Mouse (Mus musculus) erythroblast, embryonic 14.5 days (primary cell): ENCODE results near the gene Rnf31. TPM values are rescaled to one million over a fixed set of nuclear protein-coding genes. Genes with fewer than 3 reads are reported as not detected.
A peak's percentile ranks its signal among the peaks of the same experiment; 100 is the strongest.

Source experiments
- H3K27me3 ChIP-seq: 2 replicates; pipeline ENCODE4 v1.6.1; 2012; ENCODE audit warnings: inconsistent platforms; ENCODE audit not compliant: control insufficient read depth
- H3K36me3 ChIP-seq: 2 replicates; pipeline ENCODE4 v1.6.1; 2012; ENCODE audit warnings: mild to moderate bottlenecking, inconsistent platforms; ENCODE audit not compliant: control insufficient read depth
- H3K4me1 ChIP-seq: 2 replicates; pipeline ENCODE4 v1.6.1; 2012; ENCODE audit warnings: inconsistent platforms; ENCODE audit not compliant: control insufficient read depth
- H3K4me3 ChIP-seq: replicated peaks from 2 replicates; pipeline ENCODE3; 2012; ENCODE audit warnings: moderate library complexity, mild to moderate bottlenecking, inconsistent platforms
- H3K9me3 ChIP-seq: 2 replicates; pipeline ENCODE4 v1.6.1; 2012; ENCODE audit warnings: low read length, inconsistent platforms, mixed read lengths; ENCODE audit not compliant: control insufficient read depth
- GATA1 ChIP-seq: IDR thresholded peaks from 2 replicates; pipeline ENCODE4 v1.6.1; 2012; ENCODE audit warnings: low read length, inconsistent platforms, mixed read lengths
- TAL1 ChIP-seq: IDR thresholded peaks from 3 replicates; pipeline ENCODE4 v1.6.1; 2012; ENCODE audit warnings: low read length, inconsistent platforms, mixed read lengths
- polyA plus RNA-seq: library from polyadenylated mRNA; stranded (reverse); fragments of >175 nt; gene quantifications from 2 replicates; pipeline ENCODE4 v1.2.3, GENCODE M21; 2012

The Rnf31 gene
- polyA plus RNA-seq, 1 experiment = 0.86 TPM

- Histone ChIP-seq H3K4me1 (peaks cover 32% of the 10 kb centered on the region), H3K9me3 (no peaks in the 10 kb centered on the region), H3K36me3 (peaks cover 76% of the 10 kb centered on the region), H3K4me3 (no peak overlapping the region), H3K27me3 (no peaks in the 10 kb centered on the region)
- TF ChIP-seq GATA1 (no peak), TAL1 (no peak)
Measured at GRCm38 (mm10) chr14:55596036-55596690, 4.7 kb downstream of the Rnf31 start.

GRCm38 (mm10) chr14:55598521-55599390, 7.2 kb downstream of the Rnf31 start:
- Histone ChIP-seq H3K9me3 (no peaks in the 10 kb centered on the region), H3K4me1 (peaks cover 26% of the 10 kb centered on the region), H3K27me3 (no peaks in the 10 kb centered on the region), H3K36me3 (peaks cover 96% of the 10 kb centered on the region), H3K4me3 (no peak overlapping the region)
- no peak for TF ChIP-seq GATA1
- TF ChIP-seq TAL1 = no peak

GRCm38 (mm10) chr14:55603271-55603632, 11.7 kb downstream of the Rnf31 start, which contains the start of gene Irf9:
Gene Irf9, plus strand, starts transcription at chr14:55603571.
- Histone ChIP-seq H3K4me1 (peaks cover 55% of the 10 kb centered on the region), H3K36me3 (peaks cover 92% of the 10 kb centered on the region), H3K9me3 (no peaks in the 10 kb centered on the region), H3K4me3 (peak within 1 kb of the TSS; percentile 73), H3K27me3 (no peaks in the 10 kb centered on the region)
- TF ChIP-seq TAL1 (no peak), GATA1 (no peak)

GRCm38 (mm10) chr14:55603633-55604576, 12.4 kb downstream of the Rnf31 start:
- Histone ChIP-seq H3K9me3 (no peaks in the 10 kb centered on the region), H3K27me3 (no peaks in the 10 kb centered on the region), H3K36me3 (peaks cover 92% of the 10 kb centered on the region), H3K4me1 (peaks cover 56% of the 10 kb centered on the region), H3K4me3 (peak overlapping the region; percentile 73)
- TF ChIP-seq TAL1 = no peak
- peak; percentile 98 for TF ChIP-seq GATA1

GRCm38 (mm10) chr14:55604823-55605222, 13.3 kb downstream of the Rnf31 start:
- TF ChIP-seq TAL1 = no peak
- no peak for TF ChIP-seq GATA1
- peaks cover 56% of the 10 kb centered on the region for H3K4me1 ChIP-seq

GRCm38 (mm10) chr14:55605743-55606459, 14.4 kb downstream of the Rnf31 start:
- no peaks in the 10 kb centered on the region for H3K9me3 ChIP-seq
- H3K27me3 ChIP-seq = no peaks in the 10 kb centered on the region
- peaks cover 57% of the 10 kb centered on the region for H3K4me1 ChIP-seq
- TF ChIP-seq GATA1 = no peak
- TF ChIP-seq TAL1 = no peak
- H3K4me3 ChIP-seq = peak overlapping the region; percentile 25
- peaks cover 90% of the 10 kb centered on the region for H3K36me3 ChIP-seq

More at GRCm38 (mm10) chr14:55604823-55605222, 13.3 kb downstream of the Rnf31 start:
- H3K9me3 ChIP-seq = no peaks in the 10 kb centered on the region
- peaks cover 92% of the 10 kb centered on the region for H3K36me3 ChIP-seq
- no peaks in the 10 kb centered on the region for H3K27me3 ChIP-seq
- peak overlapping the region; percentile 73 for H3K4me3 ChIP-seq

- no peaks in the 10 kb centered on the region for H3K27me3 ChIP-seq
- no peak overlapping the region for H3K4me3 ChIP-seq
- peaks cover 54% of the 10 kb centered on the region for H3K4me1 ChIP-seq
- no peak for TF ChIP-seq GATA1
- TF ChIP-seq TAL1 = no peak
- H3K9me3 ChIP-seq = no peaks in the 10 kb centered on the region
- peaks cover 68% of the 10 kb centered on the region for H3K36me3 ChIP-seq
Measured at GRCm38 (mm10) chr14:55608339-55608738, 16.8 kb downstream of the Rnf31 start.

- Histone ChIP-seq H3K4me1 (peaks cover 53% of the 10 kb centered on the region), H3K27me3 (no peaks in the 10 kb centered on the region), H3K9me3 (no peaks in the 10 kb centered on the region), H3K36me3 (peaks cover 26% of the 10 kb centered on the region), H3K4me3 (no peak overlapping the region)
- TF ChIP-seq TAL1 = no peak
- no peak for TF ChIP-seq GATA1
Measured at GRCm38 (mm10) chr14:55613346-55613745, 21.8 kb downstream of the Rnf31 start.
